Mouse (Mus musculus) heart, adult 2 months (tissue): ENCODE results near the gene Mdga1.

Experiments
- CTCF ChIP-seq: fragments of 200-600 bp; IDR thresholded peaks from 2 replicates; pipeline ENCODE4 v1.8.1; 2022; ENCODE audit warnings: antibody characterized with exemption, mild to moderate bottlenecking, moderate library complexity
- EP300 ChIP-seq: fragments of 200-500 bp; IDR thresholded peaks from 2 replicates; pipeline ENCODE4 v1.6.1; 2011; ENCODE audit warnings: low read depth, low read length, control low read depth; ENCODE audit not compliant: insufficient read depth
- POLR2A ChIP-seq: fragments of 200-500 bp; IDR thresholded peaks from 2 replicates; pipeline ENCODE4 v1.6.1; 2011; ENCODE audit warnings: mild to moderate bottlenecking, low read depth, low read length, control low read depth; ENCODE audit not compliant: insufficient read depth

DNA sequence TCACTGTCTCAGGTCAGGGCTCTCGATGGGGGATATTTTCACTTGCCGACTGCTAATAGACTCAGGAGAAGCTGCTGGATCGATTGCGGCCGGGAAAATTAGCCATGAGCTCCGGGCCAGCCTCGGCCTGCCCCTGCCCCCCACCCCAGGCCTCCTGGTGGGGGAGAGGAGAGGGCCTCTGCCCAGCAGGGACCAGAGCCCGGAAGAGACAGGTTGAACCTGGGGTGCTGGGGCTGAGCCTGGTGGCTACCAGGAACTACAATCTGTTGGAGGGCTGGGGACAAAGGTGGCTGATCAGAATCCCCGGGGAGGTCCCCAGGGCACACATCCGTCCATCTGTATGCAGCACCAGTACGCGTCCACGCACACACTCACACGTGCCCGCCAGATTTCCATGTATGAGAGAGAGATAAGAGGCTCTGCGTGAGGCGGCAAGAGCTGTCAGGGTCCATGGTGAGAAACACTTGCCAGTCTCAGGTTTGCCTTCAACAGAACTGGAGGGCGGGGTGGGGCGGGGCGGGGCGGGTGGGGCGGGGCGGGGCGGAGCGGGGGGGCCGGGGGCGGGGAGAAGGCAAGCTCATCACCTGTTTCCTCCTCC is 95.7 kb downstream of the Mdga1 start:
- TF ChIP-seq POLR2A: no peak
- TF ChIP-seq CTCF: no peak
- TF ChIP-seq EP300: no peak
